Mouse (Mus musculus) testis, adult 2 months (tissue): ENCODE data around the gene A130010J15Rik.

Experiments
- CTCF ChIP-seq: fragments of 200-500 bp; IDR thresholded peaks from 2 replicates; pipeline ENCODE4 v1.5.1; 2012; ENCODE audit warnings: low read depth, mild to moderate bottlenecking, inconsistent platforms, low read length, moderate library complexity; ENCODE audit not compliant: control insufficient read depth, insufficient read depth, insufficient replicate concordance
- POLR2A ChIP-seq: fragments of 200-500 bp; IDR thresholded peaks from 2 replicates; pipeline ENCODE4 v1.6.1; 2012; ENCODE audit warnings: low read depth, mild to moderate bottlenecking, inconsistent platforms, low read length, moderate library complexity; ENCODE audit not compliant: control insufficient read depth

- TF ChIP-seq CTCF (no peak), POLR2A (no peak)
These were observed 52.6 kb downstream of the A130010J15Rik start for GRCm38 (mm10) chr1:193220408-193220807.
